Mouse (Mus musculus) hindbrain, embryonic 12.5 days (tissue): ENCODE results near the gene Arhgap24. TPM values are rescaled to one million over a fixed set of nuclear protein-coding genes. Genes with fewer than 3 reads are reported as not detected.
A peak's percentile ranks its signal among the peaks of the same experiment; 100 is the strongest.

Source experiments
- ATAC-seq: fragments of 200-750 bp; cut with Nextera tagmentation; 2 replicates; pipeline ENCODE4 v1.8.0; 2017; ENCODE audit warnings: moderate TSS enrichment; ENCODE audit not compliant: low FRiP score
- H3K27ac ChIP-seq: fragments of 300-500 bp; sonication (generic); 2 replicates; pipeline ENCODE4 v1.5.1; 2016; ENCODE audit warnings: mild to moderate bottlenecking
- H3K27me3 ChIP-seq: fragments of 300-500 bp; sonication (generic); 2 replicates; pipeline ENCODE4 v1.6.1; 2016; ENCODE audit warnings: mild to moderate bottlenecking
- H3K36me3 ChIP-seq: fragments of 300-500 bp; sonication (generic); 2 replicates; pipeline ENCODE4 v1.6.1; 2016; ENCODE audit warnings: mild to moderate bottlenecking
- H3K4me1 ChIP-seq: fragments of 300-500 bp; sonication (generic); 2 replicates; pipeline ENCODE4 v1.6.1; 2016
- H3K4me2 ChIP-seq: fragments of 300-500 bp; sonication (generic); replicated peaks from 2 replicates; pipeline ENCODE4 v1.6.1; 2016; ENCODE audit warnings: mild to moderate bottlenecking
- H3K4me3 ChIP-seq: fragments of 300-500 bp; sonication (generic); 2 replicates; pipeline ENCODE4 v1.5.1; 2016; ENCODE audit warnings: mild to moderate bottlenecking
- H3K9ac ChIP-seq: fragments of 300-500 bp; sonication (generic); 2 replicates; pipeline ENCODE4 v1.6.1; 2016; ENCODE audit warnings: mild to moderate bottlenecking, moderate library complexity
- H3K9me3 ChIP-seq: fragments of 300-500 bp; sonication (generic); replicated peaks from 2 replicates; pipeline ENCODE4 v1.6.1; 2016; ENCODE audit warnings: mild to moderate bottlenecking
- WGBS: fragments of 180-500 bp; shearing (Covaris S2); methylation state at CpG from one replicate; pipeline ENCODE4 v1.1.7; 2016; 5-methylcytosine and 5-hydroxymethylcytosine counted together
- polyA plus RNA-seq: library from polyadenylated mRNA; unstranded; fragments of >200 nt; fragmentation: Nextera tagmentation; extraction: Ambion mirVana; gene quantifications from 2 replicates; pipeline ENCODE4 v1.2.1, GENCODE M21; 2016

The Arhgap24 gene
- polyA plus RNA-seq, 1 experiment from 2014 or later = 10.1 TPM

DNA sequence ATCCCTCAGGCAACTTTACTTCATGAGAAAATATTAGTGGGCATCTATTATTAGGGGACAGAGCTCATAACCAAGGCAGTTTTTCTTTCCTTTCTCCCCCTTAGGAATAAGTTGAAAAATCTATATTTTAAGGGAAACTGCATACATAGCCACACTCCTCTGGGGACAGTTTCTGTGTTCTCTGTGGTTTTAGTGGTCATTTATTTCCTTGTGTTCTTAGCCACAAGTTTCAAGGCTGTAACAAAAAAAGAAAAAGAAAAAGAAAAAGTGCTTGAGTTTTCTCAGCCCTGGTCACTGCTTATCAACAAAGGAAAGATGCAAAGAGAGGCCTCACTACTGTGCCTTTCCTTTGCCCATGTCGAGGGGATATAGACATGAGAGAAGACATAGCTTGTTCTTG, 71.3 kb downstream of the Arhgap24 start:
- no peaks in the 10 kb centered on the region for H3K9me3 ChIP-seq
- H3K4me2 ChIP-seq = no peak overlapping the region
- no peak for ATAC-seq
- no peaks in the 10 kb centered on the region for H3K36me3 ChIP-seq
- no peak overlapping the region for H3K27ac ChIP-seq
- H3K4me1 ChIP-seq = no peaks in the 10 kb centered on the region
- no peaks in the 10 kb centered on the region for H3K27me3 ChIP-seq
- H3K9ac ChIP-seq = no peak overlapping the region
- no peak overlapping the region for H3K4me3 ChIP-seq
- WGBS = 76% methylated on average over 1 of the region's 1 CpGs

GRCm38 (mm10) chr5:102555958-102556357, 74.8 kb downstream of the Arhgap24 start:
- no peak overlapping the region for H3K4me2 ChIP-seq
- H3K9ac ChIP-seq = no peak overlapping the region
- H3K4me3 ChIP-seq = no peak overlapping the region
- no peak for ATAC-seq
- WGBS = 89% methylated on average over 4 of the region's 4 CpGs
- H3K27ac ChIP-seq = no peak overlapping the region
- peaks cover 5% of the 10 kb centered on the region; the same call in 1 of the 2 replicates for H3K4me1 ChIP-seq
- H3K27me3 ChIP-seq = no peaks in the 10 kb centered on the region
- no peaks in the 10 kb centered on the region for H3K9me3 ChIP-seq
- no peaks in the 10 kb centered on the region for H3K36me3 ChIP-seq

GRCm38 (mm10) chr5:102560270-102560669, 79.1 kb downstream of the Arhgap24 start:
- H3K36me3 ChIP-seq = no peaks in the 10 kb centered on the region
- no peak overlapping the region for H3K4me3 ChIP-seq
- 65% methylated on average over 6 of the region's 6 CpGs for WGBS
- peaks cover 5% of the 10 kb centered on the region; the same call in 1 of the 2 replicates for H3K4me1 ChIP-seq
- ATAC-seq = peak; percentile 64
- H3K27ac ChIP-seq = no peak overlapping the region
- no peak overlapping the region for H3K9ac ChIP-seq
- H3K4me2 ChIP-seq = no peak overlapping the region
- no peaks in the 10 kb centered on the region for H3K27me3 ChIP-seq
- H3K9me3 ChIP-seq = no peaks in the 10 kb centered on the region

GRCm38 (mm10) chr5:102563971-102564370, 82.8 kb downstream of the Arhgap24 start:
- no peak overlapping the region for H3K4me3 ChIP-seq
- H3K4me1 ChIP-seq = peaks cover 5% of the 10 kb centered on the region; the same call in 1 of the 2 replicates
- WGBS = 78% methylated on average over 4 of the region's 4 CpGs
- no peak for ATAC-seq
- H3K9ac ChIP-seq = no peak overlapping the region
- no peak overlapping the region for H3K4me2 ChIP-seq
- H3K27me3 ChIP-seq = no peaks in the 10 kb centered on the region
- H3K27ac ChIP-seq = no peak overlapping the region
- no peaks in the 10 kb centered on the region for H3K9me3 ChIP-seq
- no peaks in the 10 kb centered on the region for H3K36me3 ChIP-seq

DNA sequence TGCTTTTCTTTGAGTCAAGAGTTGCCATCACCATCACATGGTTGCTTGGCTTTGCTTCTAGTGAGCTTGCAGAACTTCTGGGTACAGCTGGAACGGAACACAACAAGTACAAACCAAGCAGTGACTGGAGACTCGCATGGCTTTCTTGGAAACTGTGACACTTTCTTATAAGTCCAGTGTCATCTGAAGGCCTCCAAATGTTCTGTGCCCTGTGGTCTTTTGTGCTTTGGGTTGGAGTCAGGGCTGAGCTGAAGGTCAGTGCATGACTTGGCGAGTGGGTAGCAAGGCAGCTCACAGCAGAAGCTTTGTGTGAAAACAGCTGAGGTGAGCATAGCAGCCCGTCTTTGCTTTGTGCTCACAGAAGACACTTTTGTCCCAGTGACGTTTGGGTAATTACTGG, 87.6 kb downstream of the Arhgap24 start:
- no peak overlapping the region for H3K4me2 ChIP-seq
- no peak overlapping the region for H3K4me3 ChIP-seq
- WGBS = 63% methylated on average over 5 of the region's 5 CpGs
- no peaks in the 10 kb centered on the region for H3K4me1 ChIP-seq
- H3K36me3 ChIP-seq = no peaks in the 10 kb centered on the region
- H3K27ac ChIP-seq = no peak overlapping the region
- H3K27me3 ChIP-seq = no peaks in the 10 kb centered on the region
- H3K9me3 ChIP-seq = no peaks in the 10 kb centered on the region
- ATAC-seq = no peak
- H3K9ac ChIP-seq = no peak overlapping the region

- H3K36me3 ChIP-seq = no peaks in the 10 kb centered on the region
- no peak overlapping the region for H3K4me2 ChIP-seq
- no peak overlapping the region for H3K9ac ChIP-seq
- H3K27ac ChIP-seq = no peak overlapping the region
- H3K9me3 ChIP-seq = no peaks in the 10 kb centered on the region
- WGBS = 91% methylated on average over 2 of the region's 2 CpGs
- no peak overlapping the region for H3K4me3 ChIP-seq
- no peak for ATAC-seq
- H3K4me1 ChIP-seq = no peaks in the 10 kb centered on the region
- no peaks in the 10 kb centered on the region for H3K27me3 ChIP-seq
These were observed 90.3 kb downstream of the Arhgap24 start for GRCm38 (mm10) chr5:102571445-102571844.

GRCm38 (mm10) chr5:102576750-102577149, 95.6 kb downstream of the Arhgap24 start:
- ATAC-seq = no peak
- whole genome bisulfite sequencing = 88% methylated on average over 3 of the region's 3 CpGs
- Histone ChIP-seq H3K9ac (no peak overlapping the region), H3K27ac (no peak overlapping the region), H3K4me3 (no peak overlapping the region), H3K36me3 (no peaks in the 10 kb centered on the region), H3K9me3 (no peaks in the 10 kb centered on the region), H3K4me2 (no peak overlapping the region), H3K27me3 (no peaks in the 10 kb centered on the region), H3K4me1 (no peaks in the 10 kb centered on the region)

GRCm38 (mm10) chr5:102577729-102578128, 96.5 kb downstream of the Arhgap24 start:
- H3K9ac ChIP-seq = no peak overlapping the region
- ATAC-seq = no peak
- no peak overlapping the region for H3K4me3 ChIP-seq
- H3K4me1 ChIP-seq = no peaks in the 10 kb centered on the region
- H3K27ac ChIP-seq = no peak overlapping the region
- H3K9me3 ChIP-seq = no peaks in the 10 kb centered on the region
- no peaks in the 10 kb centered on the region for H3K27me3 ChIP-seq
- no peaks in the 10 kb centered on the region for H3K36me3 ChIP-seq
- no peak overlapping the region for H3K4me2 ChIP-seq
- WGBS = 65% methylated on average over 3 of the region's 3 CpGs

- Histone ChIP-seq H3K4me2 (no peak overlapping the region), H3K27ac (no peak overlapping the region), H3K4me3 (no peak overlapping the region), H3K27me3 (no peaks in the 10 kb centered on the region), H3K9me3 (no peaks in the 10 kb centered on the region), H3K9ac (no peak overlapping the region), H3K36me3 (no peaks in the 10 kb centered on the region), H3K4me1 (no peaks in the 10 kb centered on the region)
- ATAC-seq = no peak
- 73% methylated on average over 8 of the region's 8 CpGs for whole genome bisulfite sequencing
These were observed 97.2 kb downstream of the Arhgap24 start for GRCm38 (mm10) chr5:102578431-102578830.

DNA sequence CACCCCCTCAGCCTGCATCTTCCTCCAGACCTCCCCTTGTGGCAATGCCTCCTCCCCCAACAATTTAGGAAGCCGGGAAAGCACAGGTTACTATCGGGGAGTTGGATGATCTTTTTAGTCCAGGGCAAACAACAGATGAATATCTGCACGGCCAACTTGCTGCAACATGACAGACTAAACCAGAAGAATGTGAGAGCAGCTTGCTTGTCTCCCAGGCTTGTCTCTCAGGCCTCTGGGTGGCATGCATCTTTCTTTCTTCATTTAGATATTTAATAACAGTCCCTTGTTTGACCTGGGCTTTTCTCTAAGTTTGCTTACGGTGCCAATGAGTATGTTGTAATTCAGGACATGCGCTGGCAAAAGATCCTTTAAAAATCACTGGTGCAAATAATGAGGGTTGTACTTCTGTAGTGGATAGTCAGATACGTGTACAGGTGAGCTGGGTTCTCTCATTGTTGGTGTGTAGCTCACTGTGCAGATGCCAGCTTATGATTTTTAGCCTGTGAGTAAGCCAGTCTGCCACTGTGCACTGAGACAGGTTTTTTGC, 101.7 kb downstream of the Arhgap24 start:
- WGBS = 83% methylated on average over 6 of the region's 6 CpGs
- H3K36me3 ChIP-seq = no peaks in the 10 kb centered on the region
- no peaks in the 10 kb centered on the region for H3K4me1 ChIP-seq
- no peak overlapping the region for H3K4me2 ChIP-seq
- no peak overlapping the region for H3K9ac ChIP-seq
- no peaks in the 10 kb centered on the region for H3K9me3 ChIP-seq
- ATAC-seq = no peak
- no peaks in the 10 kb centered on the region for H3K27me3 ChIP-seq
- no peak overlapping the region for H3K27ac ChIP-seq
- H3K4me3 ChIP-seq = no peak overlapping the region

- Histone ChIP-seq H3K27me3 (no peaks in the 10 kb centered on the region), H3K9me3 (no peaks in the 10 kb centered on the region), H3K27ac (no peak overlapping the region), H3K36me3 (no peaks in the 10 kb centered on the region), H3K4me2 (no peak overlapping the region), H3K4me1 (no peaks in the 10 kb centered on the region), H3K9ac (no peak overlapping the region), H3K4me3 (no peak overlapping the region)
- ATAC-seq = no peak
- 90% methylated on average over 1 of the region's 1 CpGs for whole genome bisulfite sequencing
These were observed 110.2 kb downstream of the Arhgap24 start for GRCm38 (mm10) chr5:102591422-102591821.

GRCm38 (mm10) chr5:102593058-102593457, 111.9 kb downstream of the Arhgap24 start:
- 48% methylated on average over 2 of the region's 2 CpGs for WGBS
- no peak for ATAC-seq
- no peak overlapping the region for H3K4me2 ChIP-seq

GRCm38 (mm10) chr5:102599102-102599501, 117.9 kb downstream of the Arhgap24 start:
- Histone ChIP-seq H3K9me3 (no peaks in the 10 kb centered on the region), H3K4me2 (no peak overlapping the region), H3K27me3 (no peaks in the 10 kb centered on the region), H3K9ac (no peak overlapping the region), H3K36me3 (no peaks in the 10 kb centered on the region), H3K4me1 (no peaks in the 10 kb centered on the region), H3K4me3 (no peak overlapping the region), H3K27ac (no peak overlapping the region)
- ATAC-seq = no peak
- 89% methylated on average over 1 of the region's 1 CpGs for WGBS

More at GRCm38 (mm10) chr5:102593058-102593457, 111.9 kb downstream of the Arhgap24 start:
- Histone ChIP-seq H3K9me3 (no peaks in the 10 kb centered on the region), H3K36me3 (no peaks in the 10 kb centered on the region), H3K4me1 (no peaks in the 10 kb centered on the region), H3K9ac (no peak overlapping the region), H3K4me3 (no peak overlapping the region), H3K27ac (no peak overlapping the region), H3K27me3 (no peaks in the 10 kb centered on the region)
